Mouse (Mus musculus) spleen, adult 2 months (tissue): Measurements from ENCODE around the gene Maf.

Experiments used
- CTCF ChIP-seq: fragments of 200-500 bp; IDR thresholded peaks from 2 replicates; pipeline ENCODE4 v1.5.1; 2011; ENCODE audit warnings: mild to moderate bottlenecking, inconsistent platforms; ENCODE audit not compliant: insufficient read depth, insufficient read length, insufficient replicate concordance; ENCODE audit errors: extremely low read depth
- POLR2A ChIP-seq: fragments of 200-500 bp; IDR thresholded peaks from 2 replicates; pipeline ENCODE4 v1.6.1; 2011; ENCODE audit warnings: low read depth, low read length, inconsistent platforms

DNA sequence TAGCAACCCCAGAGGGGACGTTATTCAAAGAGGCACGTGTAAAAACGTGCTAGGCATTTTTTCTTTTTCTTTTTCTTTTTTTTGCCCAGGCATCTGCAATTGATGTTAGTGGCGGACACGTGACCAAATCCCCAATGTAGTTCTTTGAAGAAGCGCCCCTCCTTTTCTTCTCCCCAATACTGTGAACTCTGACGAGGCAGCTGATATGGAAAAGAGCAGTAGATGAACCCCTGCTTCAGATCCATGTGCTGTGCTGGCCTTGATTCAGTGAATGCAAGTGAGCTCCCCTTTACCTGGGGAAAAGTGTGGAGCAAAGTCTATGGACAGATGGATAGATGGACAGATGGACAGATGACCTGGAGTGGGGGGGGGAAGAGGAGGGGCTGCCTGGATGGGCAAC is 28.1 kb downstream of the Maf start:
- TF ChIP-seq CTCF, result no peak
- TF ChIP-seq POLR2A, result no peak
